Mouse (Mus musculus): ENCODE measurements around the gene BC048679. TPM values are rescaled to one million over a fixed set of nuclear protein-coding genes. Genes with fewer than 3 reads are reported as not detected.

BC048679 gene
- not detected in 2 replicates for polyA plus RNA-seq (2014; fragmentation: Nextera tagmentation; extraction: Ambion mirVana)

GRCm38 (mm10) chr7:81498181-81498580, at the start of gene BC048679:
BC048679 (minus strand) TSS chr7:81498281.
- Histone ChIP-seq H3K4me2 (ENCODE audit: low read length) (no peak within 1 kb of the TSS), H3K9ac (ENCODE audit: low read length) (no peak within 1 kb of the TSS), H3K4me1 (ENCODE audit: control insufficient read depth, insufficient read depth, low read length) (no peaks in the 10 kb centered on the region), H3K9me3 (replicated peaks; ENCODE audit: control insufficient read depth, low read length) (no peaks in the 10 kb centered on the region), H3K4me3 (ENCODE audit: low read depth, low read length) (no peak within 1 kb of the TSS), H3K36me3 (ENCODE audit: control insufficient read depth, insufficient read depth, low read length) (no peaks in the 10 kb centered on the region), H3K27ac (ENCODE audit: low read depth, low read length) (no peak within 1 kb of the TSS), H3K27me3 (replicated peaks; ENCODE audit: control insufficient read depth, insufficient read depth, low read length) (no peaks in the 10 kb centered on the region)
- no peak for ATAC-seq
- WGBS, result 73% methylated on average over 7 of the region's 7 CpGs
- DNase-seq (ENCODE audit: low spot score), result no peak

GRCm38 (mm10) chr7:81542934-81543333, 44.9 kb upstream of the BC048679 start:
- no peak overlapping the region for H3K4me2 ChIP-seq (ENCODE audit: low read length)
- no peak for ATAC-seq
- WGBS, result 85% methylated on average over 8 of the region's 8 CpGs
- peaks cover 8% of the 10 kb centered on the region; the same call in 1 of the 2 replicates for H3K4me1 ChIP-seq (ENCODE audit: control insufficient read depth, insufficient read depth, low read length)
- H3K27me3 ChIP-seq (replicated peaks; ENCODE audit: control insufficient read depth, insufficient read depth, low read length), result no peaks in the 10 kb centered on the region
- no peak overlapping the region for H3K4me3 ChIP-seq (ENCODE audit: low read depth, low read length)
- DNase-seq (ENCODE audit: low spot score), result no peak
- H3K27ac ChIP-seq (ENCODE audit: low read depth, low read length), result no peak overlapping the region
- H3K9me3 ChIP-seq (replicated peaks; ENCODE audit: control insufficient read depth, low read length), result no peaks in the 10 kb centered on the region
- no peaks in the 10 kb centered on the region for H3K36me3 ChIP-seq (ENCODE audit: control insufficient read depth, insufficient read depth, low read length)
- H3K9ac ChIP-seq (ENCODE audit: low read length), result no peak overlapping the region

- ATAC-seq (peak; percentile 36; the same call in 1 of the 2 replicates), DNase-seq (ENCODE audit: low spot score) (peak; percentile 50)
- Histone ChIP-seq H3K27me3 (replicated peaks; ENCODE audit: control insufficient read depth, insufficient read depth, low read length) (no peaks in the 10 kb centered on the region), H3K9ac (ENCODE audit: low read length) (no peak overlapping the region), H3K4me1 (ENCODE audit: control insufficient read depth, insufficient read depth, low read length) (peaks cover 8% of the 10 kb centered on the region; the same call in 1 of the 2 replicates), H3K4me3 (ENCODE audit: low read depth, low read length) (no peak overlapping the region), H3K27ac (ENCODE audit: low read depth, low read length) (no peak overlapping the region), H3K36me3 (ENCODE audit: control insufficient read depth, insufficient read depth, low read length) (no peaks in the 10 kb centered on the region), H3K4me2 (ENCODE audit: low read length) (no peak overlapping the region), H3K9me3 (replicated peaks; ENCODE audit: control insufficient read depth, low read length) (no peaks in the 10 kb centered on the region)
- WGBS, result 80% methylated on average over 7 of the region's 7 CpGs
Observed at GRCm38 (mm10) chr7:81541924-81542524, 43.9 kb upstream of the BC048679 start.

GRCm38 (mm10) chr7:81540999-81541398, 42.9 kb upstream of the BC048679 start:
- Histone ChIP-seq H3K27ac (ENCODE audit: low read depth, low read length) (no peak overlapping the region), H3K9ac (ENCODE audit: low read length) (no peak overlapping the region), H3K4me1 (ENCODE audit: control insufficient read depth, insufficient read depth, low read length) (peaks cover 8% of the 10 kb centered on the region; the same call in 1 of the 2 replicates), H3K4me3 (ENCODE audit: low read depth, low read length) (no peak overlapping the region), H3K9me3 (replicated peaks; ENCODE audit: control insufficient read depth, low read length) (no peaks in the 10 kb centered on the region), H3K36me3 (ENCODE audit: control insufficient read depth, insufficient read depth, low read length) (peaks cover under 1% of the 10 kb centered on the region; the same call in 1 of the 2 replicates), H3K4me2 (ENCODE audit: low read length) (no peak overlapping the region), H3K27me3 (replicated peaks; ENCODE audit: control insufficient read depth, insufficient read depth, low read length) (no peaks in the 10 kb centered on the region)
- ATAC-seq (0 out of 2 replicates have a peak, but pooled peaks have one; percentile 29), DNase-seq (ENCODE audit: low spot score) (peak; percentile 39)
- 24% methylated on average over 1 of the region's 1 CpGs for WGBS

GRCm38 (mm10) chr7:81539565-81539964, 41.5 kb upstream of the BC048679 start:
- peaks cover 11% of the 10 kb centered on the region for H3K36me3 ChIP-seq (ENCODE audit: control insufficient read depth, insufficient read depth, low read length)
- DNase-seq (ENCODE audit: low spot score) (peak; percentile 52), ATAC-seq (peak; percentile 55)
- no peak overlapping the region for H3K4me2 ChIP-seq (ENCODE audit: low read length)
- 3% methylated on average over 2 of the region's 2 CpGs for WGBS
- no peaks in the 10 kb centered on the region for H3K9me3 ChIP-seq (replicated peaks; ENCODE audit: control insufficient read depth, low read length)
- peaks cover 8% of the 10 kb centered on the region; the same call in 1 of the 2 replicates for H3K4me1 ChIP-seq (ENCODE audit: control insufficient read depth, insufficient read depth, low read length)
- H3K27ac ChIP-seq (ENCODE audit: low read depth, low read length), result no peak overlapping the region
- no peaks in the 10 kb centered on the region for H3K27me3 ChIP-seq (replicated peaks; ENCODE audit: control insufficient read depth, insufficient read depth, low read length)
- H3K4me3 ChIP-seq (ENCODE audit: low read depth, low read length), result no peak overlapping the region
- no peak overlapping the region for H3K9ac ChIP-seq (ENCODE audit: low read length)

GRCm38 (mm10) chr7:81538070-81538675, 40.1 kb upstream of the BC048679 start:
- Histone ChIP-seq H3K4me2 (ENCODE audit: low read length) (no peak overlapping the region), H3K27ac (ENCODE audit: low read depth, low read length) (no peak overlapping the region), H3K9me3 (replicated peaks; ENCODE audit: control insufficient read depth, low read length) (peaks cover 5% of the 10 kb centered on the region; the same call in 1 of the 2 replicates), H3K4me3 (ENCODE audit: low read depth, low read length) (no peak overlapping the region), H3K4me1 (ENCODE audit: control insufficient read depth, insufficient read depth, low read length) (peaks cover 8% of the 10 kb centered on the region; the same call in 1 of the 2 replicates), H3K36me3 (ENCODE audit: control insufficient read depth, insufficient read depth, low read length) (peaks cover 23% of the 10 kb centered on the region), H3K27me3 (replicated peaks; ENCODE audit: control insufficient read depth, insufficient read depth, low read length) (no peaks in the 10 kb centered on the region), H3K9ac (ENCODE audit: low read length) (no peak overlapping the region)
- DNase-seq (ENCODE audit: low spot score) (peak; percentile 21), ATAC-seq (no peak)
- 72% methylated on average over 2 of the region's 2 CpGs for WGBS

- Histone ChIP-seq H3K9ac (ENCODE audit: low read length) (no peak overlapping the region), H3K27ac (ENCODE audit: low read depth, low read length) (no peak overlapping the region), H3K4me2 (ENCODE audit: low read length) (no peak overlapping the region), H3K9me3 (replicated peaks; ENCODE audit: control insufficient read depth, low read length) (peaks cover 5% of the 10 kb centered on the region; the same call in 1 of the 2 replicates), H3K27me3 (replicated peaks; ENCODE audit: control insufficient read depth, insufficient read depth, low read length) (no peaks in the 10 kb centered on the region), H3K4me3 (ENCODE audit: low read depth, low read length) (no peak overlapping the region), H3K4me1 (ENCODE audit: control insufficient read depth, insufficient read depth, low read length) (peaks cover 8% of the 10 kb centered on the region; the same call in 1 of the 2 replicates), H3K36me3 (ENCODE audit: control insufficient read depth, insufficient read depth, low read length) (peaks cover 37% of the 10 kb centered on the region)
- 93% methylated on average over 4 of the region's 4 CpGs for WGBS
- DNase-seq (ENCODE audit: low spot score) (no peak), ATAC-seq (no peak)
Observed at GRCm38 (mm10) chr7:81536478-81536877, 38.4 kb upstream of the BC048679 start.

- no peak overlapping the region for H3K4me2 ChIP-seq (ENCODE audit: low read length)
- H3K4me3 ChIP-seq (ENCODE audit: low read depth, low read length), result no peak overlapping the region
- H3K4me1 ChIP-seq (ENCODE audit: control insufficient read depth, insufficient read depth, low read length), result no peaks in the 10 kb centered on the region
- no peak overlapping the region for H3K27ac ChIP-seq (ENCODE audit: low read depth, low read length)
- no peak overlapping the region for H3K9ac ChIP-seq (ENCODE audit: low read length)
- no peak for DNase-seq (ENCODE audit: low spot score)
- H3K9me3 ChIP-seq (replicated peaks; ENCODE audit: control insufficient read depth, low read length), result peaks cover 5% of the 10 kb centered on the region; the same call in 1 of the 2 replicates
- no peaks in the 10 kb centered on the region for H3K27me3 ChIP-seq (replicated peaks; ENCODE audit: control insufficient read depth, insufficient read depth, low read length)
- WGBS, result 81% methylated on average over 1 of the region's 1 CpGs
- H3K36me3 ChIP-seq (ENCODE audit: control insufficient read depth, insufficient read depth, low read length), result peaks cover 70% of the 10 kb centered on the region
- ATAC-seq, result no peak
Observed at GRCm38 (mm10) chr7:81531462-81531861, 33.4 kb upstream of the BC048679 start.

- 96% methylated on average over 8 of the region's 8 CpGs for WGBS
- Histone ChIP-seq H3K4me1 (ENCODE audit: control insufficient read depth, insufficient read depth, low read length) (peaks cover 11% of the 10 kb centered on the region), H3K9me3 (replicated peaks; ENCODE audit: control insufficient read depth, low read length) (peaks cover under 1% of the 10 kb centered on the region; the same call in 1 of the 2 replicates), H3K27ac (ENCODE audit: low read depth, low read length) (no peak overlapping the region), H3K4me3 (ENCODE audit: low read depth, low read length) (no peak overlapping the region), H3K36me3 (ENCODE audit: control insufficient read depth, insufficient read depth, low read length) (peaks cover 53% of the 10 kb centered on the region), H3K4me2 (ENCODE audit: low read length) (no peak overlapping the region), H3K27me3 (replicated peaks; ENCODE audit: control insufficient read depth, insufficient read depth, low read length) (no peaks in the 10 kb centered on the region), H3K9ac (ENCODE audit: low read length) (no peak overlapping the region)
- ATAC-seq, result no peak
- no peak for DNase-seq (ENCODE audit: low spot score)
Observed at GRCm38 (mm10) chr7:81528918-81529317, 30.8 kb upstream of the BC048679 start.
